Mouse (Mus musculus) 3134 (cell line): ENCODE data around the gene Nid1.
"Not testable (repeated sequence)": the region's sequence is repeated elsewhere in the genome, so short reads cannot be mapped to it uniquely, and the experiment has no call there.

ENCODE experiments used
- DNase-seq: peaks from one replicate; pipeline ENCODE4 v3.0.0-alpha.2; 2011; ENCODE audit warnings: low spot score; ENCODE audit not compliant: insufficient read length; ENCODE audit errors: extremely low read depth

Nid1 gene

GRCm38 (mm10) chr13:13437460-13438015 lies at the start of gene Nid1:
Nid1 (plus strand) TSS chr13:13437551.
- DNase-seq: peak; percentile 10

- peak; percentile 87 for DNase-seq
These were observed 43.9 kb upstream of the Nid1 start, which contains the start of gene Gpr137b for GRCm38 (mm10) chr13:13393228-13394095. Gpr137b (minus strand) TSS chr13:13394014.

GRCm38 (mm10) chr13:13394096-13394395 lies 43.3 kb upstream of the Nid1 start:
- DNase-seq: peak; percentile 55

- DNase-seq: not testable (repeated sequence)
These were observed 36.5 kb upstream of the Nid1 start for GRCm38 (mm10) chr13:13400851-13401250.

GRCm38 (mm10) chr13:13402818-13403217 lies 34.5 kb upstream of the Nid1 start:
- not testable (repeated sequence) for DNase-seq

GRCm38 (mm10) chr13:13403366-13403765 lies 34.0 kb upstream of the Nid1 start:
- DNase-seq: not testable (repeated sequence)

GRCm38 (mm10) chr13:13403839-13404238 lies 33.5 kb upstream of the Nid1 start:
- DNase-seq: not testable (repeated sequence)

GRCm38 (mm10) chr13:13404517-13405155 lies 32.7 kb upstream of the Nid1 start:
- DNase-seq: peak; percentile 12

- DNase-seq: not testable (repeated sequence)
These were observed 31.8 kb upstream of the Nid1 start for GRCm38 (mm10) chr13:13405511-13405910.

GRCm38 (mm10) chr13:13414206-13414605 lies 23.1 kb upstream of the Nid1 start:
- DNase-seq: no peak

- peak; percentile 17 for DNase-seq
These were observed 22.0 kb upstream of the Nid1 start for GRCm38 (mm10) chr13:13415120-13416006.

GRCm38 (mm10) chr13:13416007-13416337 lies 21.4 kb upstream of the Nid1 start:
- not testable (repeated sequence) for DNase-seq

- DNase-seq: not testable (repeated sequence)
These were observed 18.5 kb upstream of the Nid1 start for GRCm38 (mm10) chr13:13418859-13419258.

GRCm38 (mm10) chr13:13423301-13423700 lies 14.1 kb upstream of the Nid1 start:
- DNase-seq: not testable (repeated sequence)

- not testable (repeated sequence) for DNase-seq
These were observed 1.2 kb upstream of the Nid1 start for GRCm38 (mm10) chr13:13436161-13436560.

- DNase-seq: peak; percentile 27
These were observed 982 bp downstream of the Nid1 start for GRCm38 (mm10) chr13:13438112-13438953.

- not testable (repeated sequence) for DNase-seq
These were observed 8.2 kb downstream of the Nid1 start for GRCm38 (mm10) chr13:13445601-13446000.

- not testable (repeated sequence) for DNase-seq
These were observed 9.5 kb downstream of the Nid1 start for GRCm38 (mm10) chr13:13446711-13447443.

GRCm38 (mm10) chr13:13449981-13450380 lies 12.6 kb downstream of the Nid1 start:
- DNase-seq: not testable (repeated sequence)
